Mouse (Mus musculus) G1E (cell line): ENCODE data around the gene Madd.

Source experiments
- CTCF ChIP-seq: IDR thresholded peaks from 2 replicates; pipeline ENCODE4 v1.5.1; 2012; ENCODE audit warnings: low read depth, low read length, inconsistent platforms, mixed read lengths
- GATA1 ChIP-seq: IDR thresholded peaks from 2 replicates; pipeline ENCODE4 v1.6.1; 2012; ENCODE audit warnings: borderline replicate concordance, low read length, inconsistent platforms, mixed read lengths
- TAL1 ChIP-seq: conservative IDR thresholded peaks from 2 replicates; pipeline ENCODE4 v1.6.1; 2012; ENCODE audit warnings: low read depth, low read length, inconsistent platforms, mixed read lengths

DNA sequence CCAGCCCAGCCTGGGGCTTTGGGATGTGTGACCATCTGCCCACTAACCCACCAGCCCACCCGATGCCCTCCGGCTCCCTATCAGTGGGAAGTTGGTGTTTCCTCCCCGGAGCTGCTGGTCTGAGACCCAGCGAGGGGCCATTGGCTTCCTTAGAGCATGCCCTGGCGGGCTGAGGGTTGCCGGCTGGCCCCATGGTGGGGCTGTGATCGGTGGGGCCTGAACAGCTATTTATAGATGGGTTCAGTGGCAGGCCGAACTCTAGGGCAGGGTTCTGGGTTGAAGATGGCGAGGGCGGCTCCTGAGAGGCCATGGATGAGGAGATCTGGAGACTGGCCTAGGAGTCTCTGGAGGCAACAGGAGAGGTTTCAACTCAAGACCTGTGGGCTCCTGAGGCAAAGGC is 86.6 kb downstream of the Madd start:
- no peak for TF ChIP-seq CTCF
- no peak for TF ChIP-seq TAL1
- no peak for TF ChIP-seq GATA1
